Mouse (Mus musculus) ES-E14 (cell line): ENCODE measurements around the gene Gsk3b. TPM values are rescaled to one million over a fixed set of nuclear protein-coding genes. Genes with fewer than 3 reads are reported as not detected.

Experiments used
- DNase-seq: peaks from one replicate; pipeline ENCODE4 v3.0.0-alpha.2; 2013; ENCODE audit warnings: low read depth, low spot score
- H3K27ac ChIP-seq: 2 replicates; pipeline ENCODE4 v1.5.1; 2012; ENCODE audit warnings: low read depth, mild to moderate bottlenecking, low read length, moderate library complexity, mixed read lengths; ENCODE audit not compliant: poor library complexity, insufficient read depth, severe bottlenecking
- H3K36me3 ChIP-seq: 2 replicates; pipeline ENCODE4 v1.6.1; 2012; ENCODE audit warnings: mild to moderate bottlenecking, low read length, moderate library complexity, mixed read lengths; ENCODE audit not compliant: control insufficient read depth, poor library complexity, insufficient read depth, severe bottlenecking
- H3K4me1 ChIP-seq, 2 experiments: fragments of 150-350 bp in 1 of 2; sonication (generic) in 1 of 2; 2 replicates each; pipeline ENCODE4 v1.6.1; 2012; ENCODE audit warnings: low read length in 2 of 2, mild to moderate bottlenecking in 1 of 2, mixed read lengths in 1 of 2; ENCODE audit not compliant: control insufficient read depth in 2 of 2, insufficient read depth in 2 of 2, poor library complexity in 1 of 2
- H3K4me3 ChIP-seq, 2 experiments: fragments of 150-350 bp in 1 of 2; sonication (generic) in 1 of 2; 2 replicates each; pipeline ENCODE4 v1.5.1; 2012; ENCODE audit warnings: low read length in 2 of 2, low read depth in 1 of 2, mild to moderate bottlenecking in 1 of 2, mixed read lengths in 1 of 2; ENCODE audit not compliant: insufficient read depth in 1 of 2, poor library complexity in 1 of 2, severe bottlenecking in 1 of 2
- H3K9ac ChIP-seq: 2 replicates; pipeline ENCODE4 v1.6.1; 2012; ENCODE audit warnings: low read depth, mild to moderate bottlenecking, low read length, mixed read lengths; ENCODE audit not compliant: poor library complexity, insufficient read depth, severe bottlenecking
- H3K9me3 ChIP-seq: fragments of 150-350 bp; sonication (generic); 2 replicates; pipeline ENCODE4 v1.6.1; 2012; ENCODE audit warnings: low read depth, mild to moderate bottlenecking, low read length; ENCODE audit not compliant: control insufficient read depth, insufficient read depth
- CHD2 ChIP-seq: IDR thresholded peaks from 2 replicates; pipeline ENCODE4 v1.6.1; 2014; ENCODE audit warnings: mild to moderate bottlenecking, low read depth, low read length, inconsistent platforms
- HCFC1 ChIP-seq: IDR thresholded peaks from 2 replicates; pipeline ENCODE4 v1.6.1; 2012; ENCODE audit warnings: low read length, inconsistent platforms, borderline replicate concordance; ENCODE audit not compliant: insufficient read depth
- MAFK ChIP-seq: IDR thresholded peaks from 2 replicates; pipeline ENCODE4 v1.6.1; 2014; ENCODE audit warnings: mild to moderate bottlenecking, low read depth, low read length, inconsistent platforms; ENCODE audit not compliant: insufficient read depth
- ZC3H11A ChIP-seq: IDR thresholded peaks from 2 replicates; pipeline ENCODE4 v1.6.1; 2012; ENCODE audit warnings: low read depth, mild to moderate bottlenecking, inconsistent platforms, low read length, borderline replicate concordance
- ZNF384 ChIP-seq: IDR thresholded peaks from 2 replicates; pipeline ENCODE4 v1.6.1; 2012; ENCODE audit warnings: low read depth, low read length, inconsistent platforms
- in situ Hi-C, 2 experiments: fragments of 600-800 bp; cut with MboI; formaldehyde crosslinking; loops; one replicate each; pipeline ENCODE4 v1.15.1; 2025; ENCODE audit warnings: low sequenced_read_pairs in 2 of 2, inconsistent platforms in 1 of 2; ENCODE audit not compliant: unreplicated experiment in 2 of 2
- total RNA-seq: library from RNA; depleted of rRNA; stranded (reverse); fragments of 300-350 nt; gene quantifications from 2 replicates; pipeline ENCODE4 v1.2.3, GENCODE M21; 2012

Gsk3b gene
- total RNA-seq, 1 experiment, result 19.5 TPM

DNA sequence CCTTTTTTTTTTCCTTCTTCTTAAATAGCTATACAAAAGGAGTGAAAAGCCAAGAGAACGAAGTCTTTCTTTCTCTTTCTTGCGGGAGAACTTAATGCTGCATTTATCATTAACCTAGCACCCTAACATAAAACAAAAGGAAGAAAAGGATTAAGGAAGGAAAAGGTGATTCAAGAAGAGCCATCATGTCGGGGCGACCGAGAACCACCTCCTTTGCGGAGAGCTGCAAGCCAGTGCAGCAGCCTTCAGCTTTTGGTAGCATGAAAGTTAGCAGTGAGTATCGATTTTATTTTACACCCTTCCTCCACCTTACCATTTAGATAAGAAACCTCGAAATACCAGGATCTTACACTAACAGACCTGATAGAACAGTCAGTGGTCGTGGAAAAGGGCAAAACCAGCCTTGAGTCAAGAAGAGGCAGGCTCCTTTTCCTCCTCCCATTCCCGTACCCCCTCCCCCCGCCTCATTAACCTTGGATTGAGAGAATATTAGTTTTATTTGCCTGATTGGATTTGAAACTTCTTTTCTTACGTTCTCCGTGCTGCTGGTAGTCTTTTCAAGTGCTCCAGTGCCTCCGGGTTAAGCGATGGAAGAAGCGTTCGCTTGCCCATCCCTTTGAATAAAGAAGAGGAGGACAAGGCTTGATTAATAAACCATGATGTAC is 1.7 kb downstream of the Gsk3b start:
- Histone ChIP-seq H3K4me1 (peaks cover 0 to 5% of the 10 kb centered on the region in 2 experiments; a peak in 2 of 4 replicates), H3K4me3 (peak overlapping the region; percentile 93 to 98), H3K9ac (peak overlapping the region; percentile 55), H3K9me3 (no peaks in the 10 kb centered on the region), H3K27ac (no peak overlapping the region), H3K36me3 (no peaks in the 10 kb centered on the region)
- no peak for DNase-seq
- in situ Hi-C loops, result no loop called here
- no peak for TF ChIP-seq CHD2
- no peak for TF ChIP-seq ZC3H11A
- TF ChIP-seq MAFK, result no peak
- no peak for TF ChIP-seq HCFC1
- TF ChIP-seq ZNF384, result no peak

DNA sequence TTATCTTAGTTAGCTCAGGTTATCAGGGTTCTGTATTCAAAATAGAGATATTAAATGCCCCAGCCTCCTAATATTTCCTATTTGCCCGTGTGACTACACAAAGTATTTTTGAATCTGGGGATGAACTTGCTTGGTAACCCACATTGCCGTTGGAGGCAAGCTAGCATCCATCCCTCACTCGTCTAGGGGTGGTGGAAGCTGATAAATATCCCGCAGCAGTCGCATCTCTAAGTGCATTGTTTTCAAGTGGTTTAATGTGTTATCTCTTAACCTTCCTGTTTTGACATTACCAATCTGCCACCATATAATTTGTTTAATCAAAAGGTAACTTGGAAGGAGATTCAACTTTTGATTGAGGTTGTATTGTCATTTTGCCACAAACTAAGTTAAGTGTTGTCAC is 2.2 kb downstream of the Gsk3b start:
- H3K27ac ChIP-seq, result no peak overlapping the region
- in situ Hi-C loops, result no loop called here
- H3K9ac ChIP-seq, result peak overlapping the region; percentile 55; the same call in 1 of the 2 replicates
- peaks cover 0 to 5% of the 10 kb centered on the region in 2 experiments; a peak in 3 of 4 replicates for H3K4me1 ChIP-seq
- H3K36me3 ChIP-seq, result no peaks in the 10 kb centered on the region
- DNase-seq, result no peak
- peak overlapping the region; percentile 93 to 98 for H3K4me3 ChIP-seq
- TF ChIP-seq CHD2, result no peak
- TF ChIP-seq ZNF384, result no peak
- no peak for TF ChIP-seq MAFK
- TF ChIP-seq ZC3H11A, result no peak
- TF ChIP-seq HCFC1, result no peak
- H3K9me3 ChIP-seq, result no peaks in the 10 kb centered on the region

DNA sequence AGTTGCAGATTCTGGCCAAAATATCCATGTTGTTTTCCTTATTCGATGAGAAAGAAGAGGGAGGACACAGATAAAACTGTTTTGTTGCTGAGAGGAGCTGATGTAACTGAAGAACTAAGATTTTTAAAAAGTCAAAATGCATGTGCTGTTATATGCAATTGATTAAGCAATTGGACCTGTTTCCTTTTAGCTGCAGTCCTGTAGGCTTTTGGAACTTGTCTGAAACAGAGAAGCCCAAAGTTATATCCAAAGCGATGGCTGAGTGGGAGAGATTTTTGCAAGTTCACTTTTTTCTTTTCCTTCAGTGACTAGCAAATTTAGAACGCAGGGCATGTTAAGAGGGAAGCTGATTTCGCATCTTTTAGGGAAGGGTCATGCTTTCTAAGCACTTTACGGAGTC is 2.9 kb downstream of the Gsk3b start:
- no peak overlapping the region for H3K9ac ChIP-seq
- peak overlapping the region in 1 of 2 experiments; percentile 93; a peak in 2 of 4 replicates for H3K4me3 ChIP-seq
- TF ChIP-seq MAFK (no peak), CHD2 (no peak)
- no peaks in the 10 kb centered on the region for H3K9me3 ChIP-seq
- in situ Hi-C loops, result no loop called here
- no peak overlapping the region for H3K27ac ChIP-seq
- DNase-seq, result no peak
- no peaks in the 10 kb centered on the region for H3K36me3 ChIP-seq
- peaks cover 0 to 5% of the 10 kb centered on the region in 2 experiments; a peak in 3 of 4 replicates for H3K4me1 ChIP-seq

- DNase-seq, result no peak
- Histone ChIP-seq H3K27ac (no peak overlapping the region), H3K4me3 (peak overlapping the region in 1 of 2 experiments; percentile 12; a peak in 1 of 4 replicates), H3K9me3 (no peaks in the 10 kb centered on the region), H3K36me3 (no peaks in the 10 kb centered on the region), H3K4me1 (peaks cover 0 to 3% of the 10 kb centered on the region in 2 experiments; a peak in 3 of 4 replicates), H3K9ac (no peak overlapping the region)
- in situ Hi-C loops, result no loop called here
- no peak for TF ChIP-seq CHD2
- TF ChIP-seq ZNF384, result no peak
- TF ChIP-seq HCFC1, result no peak
- TF ChIP-seq MAFK, result no peak
- TF ChIP-seq ZC3H11A, result no peak
Measured at GRCm38 (mm10) chr16:38092598-38092997, 3.8 kb downstream of the Gsk3b start.
